Mouse (Mus musculus) forebrain, embryonic 11.5 days (tissue): Measurements from ENCODE around the gene Ier2. TPM values are rescaled to one million over a fixed set of nuclear protein-coding genes. Genes with fewer than 3 reads are reported as not detected.
"Not testable (repeated sequence)": the region's sequence is repeated elsewhere in the genome, so short reads cannot be mapped to it uniquely, and the experiment has no call there.

Source experiments
- ATAC-seq: fragments of 200-750 bp; cut with Nextera tagmentation; replicated peaks from 2 replicates; pipeline ENCODE4 v1.8.0; 2017; ENCODE audit warnings: moderate TSS enrichment; ENCODE audit not compliant: low FRiP score
- DNase-seq: peaks from one replicate; pipeline ENCODE4 v3.0.0-alpha.2; 2017; ENCODE audit warnings: low spot score
- H3K27ac ChIP-seq: fragments of 300-500 bp; sonication (generic); 2 replicates; pipeline ENCODE4 v1.5.1; 2014; ENCODE audit warnings: low read depth, low read length
- H3K27me3 ChIP-seq: fragments of 300-500 bp; sonication (generic); 2 replicates; pipeline ENCODE4 v1.6.1; 2014; ENCODE audit warnings: mild to moderate bottlenecking, low read length, mixed read lengths; ENCODE audit not compliant: control insufficient read depth, insufficient read depth
- H3K36me3 ChIP-seq: fragments of 300-500 bp; sonication (generic); 2 replicates; pipeline ENCODE4 v1.6.1; 2014; ENCODE audit warnings: mild to moderate bottlenecking, low read length, moderate library complexity, mixed read lengths; ENCODE audit not compliant: control insufficient read depth, insufficient read depth
- H3K4me1 ChIP-seq: fragments of 300-500 bp; sonication (generic); replicated peaks from 2 replicates; pipeline ENCODE4 v1.6.1; 2014; ENCODE audit warnings: low read length, mixed read lengths; ENCODE audit not compliant: control insufficient read depth, insufficient read depth
- H3K4me2 ChIP-seq: fragments of 300-500 bp; sonication (generic); 2 replicates; pipeline ENCODE4 v1.6.1; 2014; ENCODE audit warnings: low read depth, mild to moderate bottlenecking, low read length, moderate library complexity, mixed read lengths; ENCODE audit not compliant: severe bottlenecking
- H3K4me3 ChIP-seq: fragments of 300-500 bp; sonication (generic); 2 replicates; pipeline ENCODE4 v1.5.1; 2014; ENCODE audit warnings: low read depth, low read length
- H3K9ac ChIP-seq: fragments of 300-500 bp; sonication (generic); 2 replicates; pipeline ENCODE4 v1.6.1; 2014; ENCODE audit warnings: low read length
- H3K9me3 ChIP-seq: fragments of 300-500 bp; sonication (generic); 2 replicates; pipeline ENCODE4 v1.6.1; 2016; ENCODE audit warnings: low read length, mixed read lengths; ENCODE audit not compliant: control insufficient read depth
- WGBS: fragments of 180-500 bp; shearing (Covaris S2); extraction: QIAGEN DNeasy Blood & Tissue Kit; methylation state at CpG from one replicate; pipeline ENCODE4 v1.1.7; 2014; 5-methylcytosine and 5-hydroxymethylcytosine counted together
- polyA plus RNA-seq: library from polyadenylated mRNA; unstranded; fragments of >200 nt; fragmentation: Nextera tagmentation; extraction: Ambion mirVana; gene quantifications from 2 replicates; pipeline ENCODE4 v1.2.1, GENCODE M21; 2014

Gene Ier2
- polyA plus RNA-seq, 1 experiment from 2014 or later, result 68.7 TPM

GRCm38 (mm10) chr8:84687705-84688100, 25.1 kb upstream of the Ier2 start, which contains the start of gene Nacc1:
Gene Nacc1, minus strand, starts transcription at chr8:84687862.
- Histone ChIP-seq H3K27me3 (no peaks in the 10 kb centered on the region), H3K9ac (peak within 1 kb of the TSS; percentile 99), H3K4me3 (peak within 1 kb of the TSS; percentile 100), H3K4me2 (peak within 1 kb of the TSS; percentile 64), H3K9me3 (no peaks in the 10 kb centered on the region), H3K27ac (peak within 1 kb of the TSS; percentile 94), H3K4me1 (peaks cover 14% of the 10 kb centered on the region), H3K36me3 (no peaks in the 10 kb centered on the region; the same call in 1 of the 2 replicates)
- WGBS, result under 1% methylated on average over 32 of the region's 37 CpGs
- ATAC-seq, result peak; percentile 78
- peak; percentile 94 for DNase-seq

- Histone ChIP-seq H3K9ac (peak overlapping the region; percentile 99), H3K27me3 (no peaks in the 10 kb centered on the region), H3K36me3 (no peaks in the 10 kb centered on the region; the same call in 1 of the 2 replicates), H3K4me2 (peak overlapping the region; percentile 64), H3K4me3 (peak overlapping the region; percentile 100), H3K27ac (peak overlapping the region; percentile 94), H3K4me1 (peaks cover 14% of the 10 kb centered on the region), H3K9me3 (no peaks in the 10 kb centered on the region)
- 2% methylated on average over 51 of the region's 62 CpGs for WGBS
- peak; percentile 50 for ATAC-seq
- peak; percentile 83 for DNase-seq
These were observed 24.5 kb upstream of the Ier2 start for GRCm38 (mm10) chr8:84687003-84687704.

DNA sequence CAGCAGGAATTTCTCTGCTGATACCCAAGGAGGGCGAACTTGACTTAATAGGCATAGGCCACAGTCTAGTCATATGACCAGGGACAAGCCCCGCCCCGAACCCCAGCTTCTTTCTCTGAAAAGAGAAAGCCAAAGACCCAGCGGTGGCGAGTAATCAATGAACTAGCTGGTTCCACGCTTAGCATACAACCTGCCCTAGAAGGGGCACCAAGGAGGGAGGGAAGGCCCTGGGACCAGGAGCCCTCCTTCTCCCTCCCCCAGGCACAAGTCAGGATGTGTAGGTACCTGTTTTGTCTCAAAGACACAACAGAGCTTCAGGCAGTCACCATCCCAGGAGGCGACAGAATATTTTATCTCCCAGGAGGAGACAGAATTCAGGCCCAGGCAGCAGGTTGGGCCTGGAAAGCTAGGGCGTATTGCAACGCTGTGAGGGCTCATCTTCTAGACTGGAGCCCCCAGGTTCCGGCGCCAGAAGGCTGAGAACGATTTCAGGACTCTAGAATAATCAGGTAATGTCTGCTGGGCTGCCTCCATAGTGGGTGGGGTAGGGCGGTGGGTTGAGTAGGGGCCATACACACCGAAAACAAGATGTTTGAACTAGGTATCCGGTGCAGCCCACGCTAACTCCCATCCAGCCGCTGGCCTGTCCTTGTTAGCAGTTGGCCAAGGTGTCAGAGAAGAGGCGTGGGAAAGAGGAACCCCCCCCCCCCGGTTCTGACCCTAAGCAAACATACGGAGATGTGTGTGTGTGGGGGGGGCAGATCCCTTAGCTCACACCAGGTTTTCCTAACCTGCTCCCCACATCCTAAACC, 23.7 kb upstream of the Ier2 start, which contains the start of gene Trmt1:
Trmt1 (plus strand) TSS at position 117 of the 812 bp plus-strand sequence.
- H3K36me3 ChIP-seq, result no peaks in the 10 kb centered on the region; the same call in 1 of the 2 replicates
- H3K4me2 ChIP-seq, result peak within 1 kb of the TSS; percentile 64
- peak within 1 kb of the TSS; percentile 100 for H3K4me3 ChIP-seq
- no peaks in the 10 kb centered on the region for H3K9me3 ChIP-seq
- ATAC-seq (peak; percentile 19), DNase-seq (peak; percentile 63)
- H3K9ac ChIP-seq, result peak within 1 kb of the TSS; percentile 99
- peaks cover 14% of the 10 kb centered on the region for H3K4me1 ChIP-seq
- no peaks in the 10 kb centered on the region for H3K27me3 ChIP-seq
- WGBS, result 9% methylated on average over 20 of the region's 20 CpGs
- peak within 1 kb of the TSS; percentile 94 for H3K27ac ChIP-seq

DNA sequence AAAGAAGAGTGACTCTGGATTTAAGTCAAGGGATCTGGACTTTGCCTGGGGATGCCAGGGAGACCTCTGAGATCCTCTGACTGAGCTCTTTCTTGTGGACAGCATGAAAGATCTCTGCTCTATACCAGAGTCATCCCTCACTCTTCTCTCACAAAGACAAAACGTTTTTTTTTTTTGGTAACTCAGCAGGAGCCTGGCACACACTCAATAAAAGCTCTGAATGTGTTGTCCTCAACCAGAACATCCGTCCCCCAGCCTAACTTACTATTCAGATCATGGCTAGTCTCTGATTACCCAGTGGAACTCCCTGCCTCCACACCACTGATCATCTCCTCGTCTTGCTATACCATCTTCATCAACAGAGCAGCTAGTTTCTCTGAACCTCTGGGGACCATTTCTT, 21.9 kb upstream of the Ier2 start:
- ATAC-seq, result no peak

GRCm38 (mm10) chr8:84682257-84682656, 19.6 kb upstream of the Ier2 start:
- Histone ChIP-seq H3K9ac (no peak overlapping the region), H3K4me1 (peaks cover 8% of the 10 kb centered on the region), H3K4me3 (no peak overlapping the region), H3K27ac (no peak overlapping the region), H3K27me3 (no peaks in the 10 kb centered on the region), H3K36me3 (no peaks in the 10 kb centered on the region; the same call in 1 of the 2 replicates), H3K9me3 (no peaks in the 10 kb centered on the region), H3K4me2 (no peak overlapping the region)
- DNase-seq (no peak), ATAC-seq (no peak)
- 83% methylated on average over 2 of the region's 2 CpGs for WGBS

More for the DNA sequence above, 21.9 kb upstream of the Ier2 start:
- WGBS, result 68% methylated on average over 3 of the region's 3 CpGs
- DNase-seq, result no peak
- Histone ChIP-seq H3K9me3 (no peaks in the 10 kb centered on the region), H3K4me1 (peaks cover 8% of the 10 kb centered on the region), H3K27me3 (no peaks in the 10 kb centered on the region), H3K27ac (no peak overlapping the region), H3K9ac (no peak overlapping the region), H3K4me3 (no peak overlapping the region), H3K4me2 (no peak overlapping the region), H3K36me3 (no peaks in the 10 kb centered on the region; the same call in 1 of the 2 replicates)

DNA sequence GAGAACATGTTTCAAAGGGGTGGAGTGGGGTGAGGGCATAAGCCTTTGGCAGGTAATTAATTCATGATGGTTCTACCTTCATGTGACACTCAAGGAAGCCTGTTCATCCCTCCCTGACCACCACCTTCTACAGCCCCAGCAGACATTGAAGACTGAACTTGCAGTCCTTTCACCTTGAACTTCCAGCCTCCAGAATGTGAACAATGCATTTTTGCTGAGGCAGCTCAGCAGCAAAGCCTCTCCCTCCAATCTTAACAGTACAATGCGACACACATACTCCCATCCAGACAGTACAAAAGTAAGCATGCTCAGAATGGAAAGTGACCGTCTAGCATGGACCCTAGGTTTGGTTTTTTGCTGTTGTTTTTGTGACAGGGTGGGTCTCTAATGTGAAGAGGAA, 18.8 kb upstream of the Ier2 start:
- Histone ChIP-seq H3K4me3 (no peak overlapping the region), H3K4me1 (peaks cover 8% of the 10 kb centered on the region), H3K36me3 (no peaks in the 10 kb centered on the region; the same call in 1 of the 2 replicates), H3K27ac (no peak overlapping the region), H3K4me2 (no peak overlapping the region), H3K9ac (no peak overlapping the region), H3K9me3 (no peaks in the 10 kb centered on the region), H3K27me3 (no peaks in the 10 kb centered on the region)
- 85% methylated on average over 2 of the region's 2 CpGs for WGBS
- ATAC-seq (no peak), DNase-seq (no peak)

DNA sequence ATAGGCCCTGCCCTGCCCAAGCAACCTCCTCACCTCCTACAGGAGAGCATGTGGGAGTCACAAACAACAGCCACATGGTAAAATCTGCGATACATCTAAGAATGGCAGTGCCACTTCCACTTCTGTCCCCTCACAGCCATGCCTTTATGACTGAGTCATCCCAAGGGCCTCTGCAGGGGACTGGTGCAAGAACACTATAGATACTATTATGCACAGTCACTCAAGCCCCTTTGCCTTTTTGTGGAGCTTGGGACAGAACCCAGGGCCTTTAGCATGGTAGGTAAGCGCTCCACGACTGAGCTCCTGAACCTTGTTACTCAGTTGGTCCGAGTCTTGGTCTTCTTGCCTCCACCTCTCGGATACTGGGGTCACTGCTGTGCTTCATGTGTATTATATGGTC, 14.7 kb upstream of the Ier2 start:
- no peaks in the 10 kb centered on the region for H3K4me1 ChIP-seq
- 92% methylated on average over 5 of the region's 5 CpGs for WGBS
- no peak overlapping the region for H3K4me3 ChIP-seq
- H3K27ac ChIP-seq, result no peak overlapping the region
- H3K36me3 ChIP-seq, result peaks cover 9% of the 10 kb centered on the region; the same call in 1 of the 2 replicates
- H3K9me3 ChIP-seq, result no peaks in the 10 kb centered on the region
- no peak overlapping the region for H3K9ac ChIP-seq
- H3K27me3 ChIP-seq, result no peaks in the 10 kb centered on the region
- no peak for ATAC-seq
- H3K4me2 ChIP-seq, result no peak overlapping the region
- no peak for DNase-seq

DNA sequence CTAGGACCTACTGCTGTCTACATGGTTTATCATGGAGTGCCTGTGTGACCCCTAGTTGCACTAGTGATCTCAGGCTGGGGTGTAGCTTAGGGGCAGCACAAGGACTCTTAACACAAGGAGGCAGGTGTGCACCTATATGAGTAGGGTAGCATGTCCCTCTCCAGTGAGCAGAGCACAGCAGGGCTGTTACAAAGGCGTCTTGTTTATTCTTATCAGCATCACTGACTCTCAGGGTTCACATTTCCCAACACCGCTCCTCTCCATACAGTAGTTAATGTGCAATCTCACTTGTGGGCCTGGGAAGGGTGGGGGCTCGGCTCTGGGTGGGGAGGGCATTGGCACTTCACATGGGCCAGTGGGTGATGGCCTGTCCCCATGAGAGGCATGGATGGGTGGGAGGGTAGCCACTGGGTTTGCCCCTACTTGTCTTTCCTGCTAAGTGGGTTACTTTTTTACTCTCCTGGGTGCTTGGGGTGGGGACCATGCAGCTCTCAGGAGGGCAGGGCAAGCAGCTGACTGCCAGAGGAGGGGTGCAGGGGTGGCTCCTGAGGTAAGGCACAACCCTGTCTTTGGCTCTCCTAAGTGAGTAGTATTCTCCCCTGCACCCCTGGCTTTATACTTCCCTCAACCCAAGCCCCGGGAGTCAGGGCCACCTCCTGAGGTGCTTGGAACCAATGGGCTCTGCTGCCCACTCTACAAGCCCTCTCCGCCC, 7.8 kb upstream of the Ier2 start:
- H3K4me3 ChIP-seq, H3K36me3 ChIP-seq, H3K4me1 ChIP-seq, ATAC-seq, H3K4me2 ChIP-seq, DNase-seq, H3K9ac ChIP-seq, H3K27me3 ChIP-seq, H3K9me3 ChIP-seq: not testable (repeated sequence)
- H3K27ac ChIP-seq, result 0 out of 2 replicates have a peak overlapping the region, but pooled peaks have one; percentile 25
- WGBS, result 92% methylated on average over 5 of the region's 5 CpGs
